Mouse (Mus musculus): ENCODE measurements at regions not wholly inside any gene's neighbourhood (a gene's known extent, or its start where the extent isn't known, plus 50 kb on each side); places are given as distances from the start of the nearest gene placed in this dataset.

GRCm38 (mm10) chr10:87654112-87654511 is 132.5 kb downstream of the Pah start:
- TF ChIP-seq CTCF (IDR thresholded peaks at IDR 0.05; ENCODE audit: low read depth) (no peak), EP300 (optimal IDR thresholded peaks at IDR 0.05) (no peak)

Data from stomach, postnatal 0 days (tissue).